Mouse (Mus musculus): ENCODE data around the gene Mageb2. TPM values are rescaled to one million over a fixed set of nuclear protein-coding genes. Genes with fewer than 3 reads are reported as not detected.
"Not testable (repeated sequence)": the region's sequence is repeated elsewhere in the genome, so short reads cannot be mapped to it uniquely, and the experiment has no call there.

Gene Mageb2
- polyA plus RNA-seq (2015; fragmentation: Nextera tagmentation; extraction: Ambion mirVana), result not detected in 2 replicates

GRCm38 (mm10) chrX:91331390-91331789, at the start of gene Mageb2:
Mageb2 (plus strand) TSS chrX:91331690.
- 47% methylated on average over 2 of the region's 2 CpGs for WGBS

GRCm38 (mm10) chrX:91313256-91313655, 18.2 kb upstream of the Mageb2 start:
- not testable (repeated sequence) for H3K4me1 ChIP-seq; H3K9ac ChIP-seq; H3K4me2 ChIP-seq; H3K36me3 ChIP-seq; ATAC-seq (ENCODE audit: extremely low read depth, insufficient number of reproducible peaks, low FRiP score, low TSS enrichment); H3K4me3 ChIP-seq; H3K27me3 ChIP-seq (replicated peaks); H3K9me3 ChIP-seq; H3K27ac ChIP-seq (replicated peaks)
- 68% methylated on average over 9 of the region's 9 CpGs for WGBS

More at GRCm38 (mm10) chrX:91331390-91331789, at the start of gene Mageb2:
- not testable (repeated sequence) for H3K27me3 ChIP-seq (replicated peaks); H3K9me3 ChIP-seq; ATAC-seq (ENCODE audit: extremely low read depth, insufficient number of reproducible peaks, low FRiP score, low TSS enrichment); H3K4me1 ChIP-seq; H3K9ac ChIP-seq; H3K27ac ChIP-seq (replicated peaks); H3K4me3 ChIP-seq; H3K4me2 ChIP-seq; H3K36me3 ChIP-seq

Other genes with a start within 250 kb of the Mageb2 start
- not detected in 2 replicates for gene Gm5072, start 60.8 kb downstream of the Mageb2 start, polyA plus RNA-seq (2015; fragmentation: Nextera tagmentation; extraction: Ambion mirVana)
- gene Gm8914, start 148.4 kb downstream of the Mageb2 start, polyA plus RNA-seq (2015; fragmentation: Nextera tagmentation; extraction: Ambion mirVana), result not detected in 2 replicates
- not detected in 2 replicates for gene 1700084M14Rik, start 244.2 kb downstream of the Mageb2 start, polyA plus RNA-seq (2015; fragmentation: Nextera tagmentation; extraction: Ambion mirVana)